Mouse (Mus musculus): ENCODE results near the gene Hoxd11.
A peak's percentile ranks its signal among the peaks of the same experiment; 100 is the strongest.

Hoxd11 gene

GRCm38 (mm10) chr2:74709465-74710419 is 30.4 kb downstream of the Hoxd11 start:
- no peak for DNase-seq (ENCODE audit: inconsistent ontology term)

- DNase-seq (ENCODE audit: inconsistent ontology term), result no peak
Observed at GRCm38 (mm10) chr2:74710929-74711543, 31.7 kb downstream of the Hoxd11 start.

GRCm38 (mm10) chr2:74711721-74712621 is 32.6 kb downstream of the Hoxd11 start, which contains the start of the genes Hoxd3 and Hoxd4:
TSS of gene Hoxd3 (plus strand) at chr2:74711927.
TSS of gene Hoxd4 (plus strand) at chr2:74711929.
- peak; percentile 39 for DNase-seq (ENCODE audit: inconsistent ontology term)

- no peak for DNase-seq (ENCODE audit: inconsistent ontology term)
Observed at GRCm38 (mm10) chr2:74713239-74714150, 34.1 kb downstream of the Hoxd11 start.

GRCm38 (mm10) chr2:74714156-74714789 is 34.9 kb downstream of the Hoxd11 start:
- no peak for DNase-seq (ENCODE audit: inconsistent ontology term)

GRCm38 (mm10) chr2:74714881-74715280 is 35.5 kb downstream of the Hoxd11 start:
- no peak for DNase-seq (ENCODE audit: inconsistent ontology term)

GRCm38 (mm10) chr2:74715504-74716241 is 36.3 kb downstream of the Hoxd11 start:
- DNase-seq (ENCODE audit: inconsistent ontology term), result peak; percentile 79

GRCm38 (mm10) chr2:74720384-74720783 is 41.0 kb downstream of the Hoxd11 start:
- no peak for DNase-seq (ENCODE audit: inconsistent ontology term)

GRCm38 (mm10) chr2:74720955-74721491 is 41.7 kb downstream of the Hoxd11 start:
- DNase-seq (ENCODE audit: inconsistent ontology term), result no peak

- DNase-seq (ENCODE audit: inconsistent ontology term), result no peak
Observed at GRCm38 (mm10) chr2:74721882-74722281, 42.5 kb downstream of the Hoxd11 start.

GRCm38 (mm10) chr2:74722949-74723348 is 43.6 kb downstream of the Hoxd11 start:
- no peak for DNase-seq (ENCODE audit: inconsistent ontology term)

- DNase-seq (ENCODE audit: inconsistent ontology term), result no peak
Observed at GRCm38 (mm10) chr2:74724244-74725015, 45.1 kb downstream of the Hoxd11 start.

GRCm38 (mm10) chr2:74725171-74725570 is 45.8 kb downstream of the Hoxd11 start:
- DNase-seq (ENCODE audit: inconsistent ontology term), result no peak

- DNase-seq (ENCODE audit: inconsistent ontology term), result no peak
Observed at GRCm38 (mm10) chr2:74726551-74726950, 47.2 kb downstream of the Hoxd11 start, which contains the start of gene Gm28230. TSS of gene Gm28230 (plus strand) at chr2:74726728.

GRCm38 (mm10) chr2:74726973-74727639 is 47.7 kb downstream of the Hoxd11 start:
- DNase-seq (ENCODE audit: inconsistent ontology term), result no peak

GRCm38 (mm10) chr2:74727640-74728302 is 48.4 kb downstream of the Hoxd11 start:
- DNase-seq (ENCODE audit: inconsistent ontology term), result no peak

GRCm38 (mm10) chr2:74728303-74728680 is 48.9 kb downstream of the Hoxd11 start:
- DNase-seq (ENCODE audit: inconsistent ontology term), result no peak
